Mouse (Mus musculus) layer of hippocampus, postnatal 25 days (tissue): ENCODE data around the gene Olfr1199. TPM values are rescaled to one million over a fixed set of nuclear protein-coding genes. Genes with fewer than 3 reads are reported as not detected.

Experiments
- DNase-seq, 2 experiments: peaks; one replicate each; pipeline ENCODE4 v3.0.0; 2022; ENCODE audit warnings: mixed read lengths in 2 of 2, low spot score in 1 of 2; ENCODE audit errors: extremely low spot score in 1 of 2
- total RNA-seq, 2 experiments: library from RNA; stranded (reverse); gene quantifications; 2 replicates each; pipeline ENCODE4 v1.2.3; 2021

Olfr1199 gene
- total RNA-seq = not detected

GRCm38 (mm10) chr2:88760369-88760768 lies at the start of gene Olfr1199:
Olfr1199 (minus strand) TSS chr2:88760469.
- no peak for DNase-seq

GRCm38 (mm10) chr2:88792736-88793135 lies 32.5 kb upstream of the Olfr1199 start, which contains the start of gene Olfr1201:
Olfr1201 (plus strand) TSS chr2:88793036.
- no peak for DNase-seq

GRCm38 (mm10) chr2:88770388-88770787 lies 10.1 kb upstream of the Olfr1199 start, which contains the start of gene Olfr1200:
Olfr1200 (minus strand) TSS chr2:88770488.
- no peak for DNase-seq

GRCm38 (mm10) chr2:88751270-88751669 lies 9.0 kb downstream of the Olfr1199 start, which contains the start of gene Olfr1198:
Olfr1198 (minus strand) TSS chr2:88751370.
- no peak for DNase-seq

GRCm38 (mm10) chr2:88743379-88743778 lies 16.9 kb downstream of the Olfr1199 start:
- DNase-seq = no peak

- DNase-seq = no peak
Measured at GRCm38 (mm10) chr2:88732266-88732665, 28.0 kb downstream of the Olfr1199 start, which contains the start of gene Olfr1197. Olfr1197 (minus strand) TSS chr2:88732366.

GRCm38 (mm10) chr2:88704497-88704896 lies 55.8 kb downstream of the Olfr1199 start, which contains the start of gene Olfr1196:
Olfr1196 (minus strand) TSS chr2:88704597.
- DNase-seq = no peak

Other genes starting within 250 kb of the Olfr1199 start
- gene Olfr1186, start 241.9 kb downstream of the Olfr1199 start, total RNA-seq = not detected
- not detected for gene Olfr1188, start 203.5 kb downstream of the Olfr1199 start, total RNA-seq
- gene Olfr1189, start 174.0 kb downstream of the Olfr1199 start, total RNA-seq = not detected
- under 1 TPM in 1 of 2 experiments, not detected in 1; 0.05 TPM for gene Olfr1191-ps1, start 119.9 kb downstream of the Olfr1199 start, total RNA-seq
- not detected for gene Olfr1192-ps1, start 112.0 kb downstream of the Olfr1199 start, total RNA-seq
- gene Olfr1193, start 84.8 kb downstream of the Olfr1199 start, total RNA-seq = not detected
- not detected for gene Olfr1195, start 71.3 kb downstream of the Olfr1199 start, total RNA-seq
- gene Olfr1196, start 55.9 kb downstream of the Olfr1199 start, total RNA-seq = not detected
- not detected for gene Olfr1197, start 28.1 kb downstream of the Olfr1199 start, total RNA-seq
- gene Olfr1198, start 9.1 kb downstream of the Olfr1199 start, total RNA-seq = not detected
- gene Olfr1200, start 10.0 kb upstream of the Olfr1199 start, total RNA-seq = not detected
- gene Olfr1201, start 32.6 kb upstream of the Olfr1199 start, total RNA-seq = not detected
- not detected for gene Olfr1202, start 54.0 kb upstream of the Olfr1199 start, total RNA-seq
- gene Olfr1205, start 69.3 kb upstream of the Olfr1199 start, total RNA-seq = not detected
- not detected for gene Olfr1204, start 88.8 kb upstream of the Olfr1199 start, total RNA-seq
- not detected for gene Olfr1206, start 102.8 kb upstream of the Olfr1199 start, total RNA-seq
- not detected for gene Olfr1208, start 141.8 kb upstream of the Olfr1199 start, total RNA-seq
- not detected for gene Olfr1209, start 154.7 kb upstream of the Olfr1199 start, total RNA-seq
- not detected for gene Olfr1211, start 177.6 kb upstream of the Olfr1199 start, total RNA-seq
- gene Olfr1212, start 193.5 kb upstream of the Olfr1199 start, total RNA-seq = not detected
- not detected for gene Gm13762, start 219.8 kb upstream of the Olfr1199 start, total RNA-seq
- gene Olfr1214, start 232.2 kb upstream of the Olfr1199 start, total RNA-seq = not detected
- gene Olfr1215, start 246.5 kb upstream of the Olfr1199 start, total RNA-seq = not detected